Mouse (Mus musculus) lung, embryonic 16.5 days (tissue): ENCODE results near the gene Syna. TPM values are rescaled to one million over a fixed set of nuclear protein-coding genes. Genes with fewer than 3 reads are reported as not detected.
A peak's percentile ranks its signal among the peaks of the same experiment; 100 is the strongest.

Source experiments
- ATAC-seq: fragments of 200-750 bp; cut with Nextera tagmentation; 2 replicates; pipeline ENCODE4 v1.8.0; 2017; ENCODE audit warnings: low read depth, mild to moderate bottlenecking, moderate library complexity
- H3K27ac ChIP-seq: fragments of 300-500 bp; sonication (generic); 2 replicates; pipeline ENCODE4 v1.5.1; 2014; ENCODE audit warnings: mild to moderate bottlenecking, control low read depth, low read length
- H3K27me3 ChIP-seq: fragments of 300-500 bp; sonication (generic); 2 replicates; pipeline ENCODE4 v1.6.1; 2014; ENCODE audit warnings: low read depth, low read length, mixed read lengths; ENCODE audit not compliant: control insufficient read depth, insufficient read depth
- H3K36me3 ChIP-seq: fragments of 300-500 bp; sonication (generic); 2 replicates; pipeline ENCODE4 v1.6.1; 2014; ENCODE audit warnings: low read length; ENCODE audit not compliant: control insufficient read depth, insufficient read depth
- H3K4me1 ChIP-seq: fragments of 300-500 bp; sonication (generic); replicated peaks from 2 replicates; pipeline ENCODE4 v1.6.1; 2014; ENCODE audit warnings: low read length, mixed read lengths; ENCODE audit not compliant: control insufficient read depth, insufficient read depth
- H3K4me2 ChIP-seq: fragments of 300-500 bp; sonication (generic); 2 replicates; pipeline ENCODE4 v1.6.1; 2014; ENCODE audit warnings: low read depth, low read length, control low read depth
- H3K4me3 ChIP-seq: fragments of 300-500 bp; sonication (generic); 2 replicates; pipeline ENCODE4 v1.5.1; 2014; ENCODE audit warnings: mild to moderate bottlenecking, low read length, control low read depth
- H3K9ac ChIP-seq: fragments of 300-500 bp; sonication (generic); 2 replicates; pipeline ENCODE4 v1.6.1; 2014; ENCODE audit warnings: low read length, control low read depth
- H3K9me3 ChIP-seq: fragments of 300-500 bp; sonication (generic); 2 replicates; pipeline ENCODE4 v1.6.1; 2016; ENCODE audit warnings: low read length; ENCODE audit not compliant: control insufficient read depth
- WGBS: fragments of 180-500 bp; shearing (Covaris S2); extraction: QIAGEN DNeasy Blood & Tissue Kit; methylation state at CpG from one replicate; pipeline ENCODE4 v1.1.7; 2014; 5-methylcytosine and 5-hydroxymethylcytosine counted together
- polyA plus RNA-seq: library from polyadenylated mRNA; unstranded; fragments of >200 nt; fragmentation: Nextera tagmentation; extraction: Ambion mirVana; gene quantifications from 2 replicates; pipeline ENCODE4 v1.2.1, GENCODE M21; 2015

Gene Syna
- polyA plus RNA-seq, 1 experiment from 2014 or later = 0.20 TPM

DNA sequence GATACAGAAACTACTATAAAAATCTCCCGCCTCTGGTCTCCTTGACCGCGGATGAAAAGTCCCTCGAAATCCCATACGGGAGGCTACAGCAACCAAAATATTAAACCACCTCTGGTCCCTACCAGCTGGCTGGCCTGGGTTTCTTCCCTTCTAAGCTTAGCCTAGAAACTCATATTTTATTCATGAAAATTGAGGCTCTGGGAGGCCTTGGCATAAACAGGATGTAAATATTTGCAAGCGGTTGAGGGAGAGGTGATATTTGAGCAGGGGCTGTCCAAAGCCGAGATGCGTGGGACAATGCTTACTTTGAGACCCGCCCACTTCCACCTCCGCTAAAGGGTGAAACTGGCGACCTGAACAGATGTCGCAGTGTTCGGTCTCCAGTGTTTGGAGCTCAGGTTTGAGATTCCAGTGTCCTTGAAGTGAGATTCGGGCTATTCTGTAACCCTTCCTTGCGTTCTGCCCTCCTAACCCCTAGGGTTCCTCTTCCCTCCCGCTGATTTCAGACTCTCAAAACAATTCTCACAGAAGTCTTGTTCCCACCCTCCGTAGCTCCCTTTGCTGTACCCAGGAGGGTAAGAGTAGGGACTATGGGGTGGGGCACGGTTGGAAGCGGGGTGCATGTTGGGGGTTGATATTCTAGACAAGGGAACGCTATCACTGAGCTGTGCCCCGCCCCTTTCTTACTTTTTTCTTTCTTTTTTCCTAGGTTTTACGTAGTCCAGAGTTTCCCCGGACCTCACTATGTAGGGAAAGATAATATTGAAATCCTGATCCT is 11.9 kb upstream of the Syna start:
- under 1% methylated on average over 23 of the region's 23 CpGs for WGBS

DNA sequence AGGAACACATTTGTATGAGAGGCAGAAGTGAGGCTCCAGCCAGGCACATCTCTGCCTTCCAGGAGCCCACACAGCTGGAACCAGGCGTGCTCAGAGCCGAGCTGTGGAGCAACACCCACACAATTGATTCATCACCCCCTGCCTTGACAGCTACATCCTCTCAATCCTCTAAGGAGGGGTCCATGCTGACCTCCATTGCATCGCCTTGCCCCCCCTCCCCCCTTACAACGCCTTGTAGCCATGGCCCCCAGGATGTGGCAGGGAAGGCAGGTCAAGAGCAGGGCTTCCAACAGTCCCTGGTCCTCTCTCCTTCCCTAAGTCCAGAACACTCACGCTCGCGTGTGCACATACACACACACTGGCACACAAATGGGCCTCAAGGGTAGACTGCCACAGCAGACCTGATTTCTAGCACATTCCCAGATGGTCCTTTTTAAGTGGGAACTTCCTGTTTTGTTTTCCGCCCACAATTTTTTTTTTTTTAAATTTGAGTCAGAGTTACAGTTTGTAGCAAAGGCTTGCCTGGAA is 9.1 kb upstream of the Syna start:
- WGBS = 35% methylated on average over 8 of the region's 8 CpGs
- no peak overlapping the region for H3K9ac ChIP-seq
- peak; percentile 66 for ATAC-seq
- H3K9me3 ChIP-seq = no peaks in the 10 kb centered on the region
- no peak overlapping the region for H3K4me2 ChIP-seq
- H3K27me3 ChIP-seq = no peaks in the 10 kb centered on the region
- no peaks in the 10 kb centered on the region for H3K36me3 ChIP-seq
- peak overlapping the region; percentile 80 for H3K27ac ChIP-seq
- no peak overlapping the region for H3K4me3 ChIP-seq
- peaks cover 12% of the 10 kb centered on the region for H3K4me1 ChIP-seq

More for the DNA sequence above, 11.9 kb upstream of the Syna start:
- Histone ChIP-seq H3K4me3 (peak overlapping the region; percentile 62), H3K4me1 (peaks cover 12% of the 10 kb centered on the region), H3K9me3 (no peaks in the 10 kb centered on the region), H3K4me2 (peak overlapping the region; percentile 92), H3K36me3 (no peaks in the 10 kb centered on the region), H3K27ac (peak overlapping the region; percentile 97), H3K27me3 (no peaks in the 10 kb centered on the region), H3K9ac (peak overlapping the region; percentile 70)
- ATAC-seq = peak; percentile 80

DNA sequence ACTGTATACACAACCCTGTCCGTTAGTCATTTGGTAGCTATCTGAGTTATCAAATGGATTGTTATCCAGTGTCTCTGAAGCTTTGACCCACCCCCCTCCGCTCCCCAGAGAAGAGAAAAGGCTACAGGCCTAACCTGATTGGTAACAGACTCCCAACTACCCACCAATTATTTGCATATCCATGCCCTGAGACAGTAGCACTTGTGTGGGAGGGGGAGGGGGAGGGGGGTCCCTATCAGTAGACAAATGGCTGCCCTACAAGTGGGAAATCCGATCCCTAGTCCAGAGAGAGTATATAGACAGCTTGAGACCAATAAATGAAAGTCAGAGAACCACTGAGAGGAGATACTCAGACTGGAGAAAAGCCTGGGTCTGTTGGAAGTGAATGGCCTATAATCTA is 8.1 kb upstream of the Syna start:
- Histone ChIP-seq H3K27ac (peak overlapping the region; percentile 80), H3K4me3 (no peak overlapping the region), H3K4me1 (peaks cover 12% of the 10 kb centered on the region), H3K9ac (no peak overlapping the region), H3K9me3 (no peaks in the 10 kb centered on the region), H3K27me3 (no peaks in the 10 kb centered on the region), H3K4me2 (no peak overlapping the region), H3K36me3 (no peaks in the 10 kb centered on the region)
- no peak for ATAC-seq
- 78% methylated on average over 3 of the region's 3 CpGs for WGBS

DNA sequence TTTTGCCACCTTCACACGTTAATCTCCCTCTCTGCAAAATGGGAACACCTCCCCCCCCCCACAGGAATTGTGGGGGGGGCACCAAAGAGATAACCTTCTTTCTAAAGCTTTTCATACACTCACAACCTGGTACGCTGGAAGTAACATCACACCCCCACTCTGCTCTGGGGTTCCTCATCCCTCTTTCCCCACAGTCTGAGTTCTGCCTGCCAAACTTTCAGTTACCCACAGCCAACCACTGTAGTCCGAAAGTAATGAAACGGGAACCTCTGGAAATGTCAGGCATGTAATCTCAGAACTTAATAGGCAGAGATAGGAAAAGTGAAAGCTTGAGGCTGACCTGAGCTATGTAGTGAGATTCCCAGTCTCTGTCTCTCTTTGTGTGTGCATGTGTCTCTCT is 7.5 kb upstream of the Syna start:
- WGBS = 76% methylated on average over 4 of the region's 4 CpGs
- no peaks in the 10 kb centered on the region for H3K9me3 ChIP-seq

DNA sequence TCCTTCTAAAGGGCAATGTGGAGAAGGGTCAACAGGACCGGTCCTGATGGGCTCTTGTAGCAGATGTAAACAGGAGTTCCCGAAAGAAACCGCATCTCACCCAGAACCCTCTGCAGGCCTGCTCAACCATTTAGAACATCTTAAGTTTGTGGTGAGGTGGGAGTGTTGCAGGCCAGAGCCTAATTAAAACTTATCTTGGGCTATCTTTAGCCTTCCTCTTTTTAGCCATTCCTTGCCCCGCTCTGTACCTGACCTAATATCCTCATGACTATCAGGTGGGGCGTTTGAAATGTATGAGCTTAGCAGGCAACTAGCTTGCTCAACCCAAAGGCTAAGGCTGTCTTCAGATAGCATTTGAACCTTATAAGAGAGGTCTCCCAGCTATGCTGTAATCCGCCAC is 5.7 kb upstream of the Syna start:
- no peak for ATAC-seq
- 81% methylated on average over 6 of the region's 6 CpGs for WGBS

More for the DNA sequence above, 7.5 kb upstream of the Syna start:
- Histone ChIP-seq H3K4me3 (no peak overlapping the region), H3K9ac (no peak overlapping the region), H3K4me2 (no peak overlapping the region), H3K27me3 (no peaks in the 10 kb centered on the region), H3K27ac (no peak overlapping the region), H3K36me3 (no peaks in the 10 kb centered on the region), H3K4me1 (peaks cover 8% of the 10 kb centered on the region)
- no peak for ATAC-seq

DNA sequence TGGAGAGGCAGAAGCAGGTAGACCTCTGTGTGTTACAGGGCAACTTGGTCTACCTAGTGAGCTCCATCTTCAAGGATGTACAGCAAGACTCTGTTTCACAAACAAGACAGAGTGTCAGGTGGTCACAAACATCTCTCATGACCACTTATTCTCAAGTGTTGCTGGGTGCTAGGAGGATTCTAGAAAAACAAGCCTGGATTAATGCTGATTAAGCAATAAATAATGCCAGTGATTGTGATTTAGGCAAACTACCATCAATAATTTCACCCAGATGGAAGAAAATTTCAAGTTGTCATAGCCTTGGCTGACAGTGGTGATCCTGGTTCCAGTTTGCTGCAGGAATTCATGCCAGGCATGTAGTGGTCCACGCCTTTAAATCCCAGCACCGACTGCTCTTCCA is 4.3 kb upstream of the Syna start:
- WGBS = 100% methylated on average over 2 of the region's 2 CpGs
- no peak for ATAC-seq

More for the DNA sequence above, 5.7 kb upstream of the Syna start:
- H3K4me2 ChIP-seq = no peak overlapping the region
- no peaks in the 10 kb centered on the region for H3K36me3 ChIP-seq
- no peaks in the 10 kb centered on the region for H3K27me3 ChIP-seq
- H3K9me3 ChIP-seq = no peaks in the 10 kb centered on the region
- no peak overlapping the region for H3K9ac ChIP-seq
- no peak overlapping the region for H3K4me3 ChIP-seq
- no peak overlapping the region for H3K27ac ChIP-seq
- peaks cover 5% of the 10 kb centered on the region; the same call in 1 of the 2 replicates for H3K4me1 ChIP-seq

DNA sequence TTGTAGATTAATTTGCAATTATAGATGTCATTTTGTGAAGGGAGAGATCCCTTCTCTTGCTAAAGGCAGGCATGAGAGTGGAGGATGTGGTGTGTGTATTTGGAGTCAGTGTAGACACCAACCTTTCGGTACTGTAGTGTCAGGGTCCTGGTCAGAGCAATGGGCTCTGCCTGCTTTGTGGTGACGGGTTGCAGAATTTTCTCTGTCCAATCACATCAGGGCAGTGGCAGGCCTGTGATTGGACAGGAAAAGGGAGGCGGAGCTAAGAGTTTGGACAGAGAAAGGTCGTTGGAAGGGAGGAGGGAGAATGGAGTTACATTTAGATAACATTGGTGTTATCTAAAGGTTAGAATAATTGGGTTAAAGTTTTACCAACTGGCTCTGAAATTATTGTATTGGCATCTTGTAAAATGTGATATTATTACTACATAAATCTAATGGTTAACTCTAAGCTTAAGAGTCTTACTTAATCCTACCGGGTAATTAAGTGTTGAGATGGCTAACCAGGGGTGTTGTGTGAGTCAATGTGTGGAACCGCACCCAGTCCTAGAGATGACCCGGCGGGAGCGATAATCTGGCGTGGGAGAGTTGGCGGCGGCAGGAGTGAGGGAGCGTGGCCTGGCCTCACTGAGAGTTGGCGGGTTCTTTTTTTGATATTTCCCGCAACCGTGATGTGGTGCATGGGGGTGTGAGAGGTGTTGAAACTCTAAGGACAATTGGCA is 640 bp upstream of the Syna start:
- no peaks in the 10 kb centered on the region for H3K9me3 ChIP-seq
- H3K4me3 ChIP-seq = no peak overlapping the region
- no peak overlapping the region for H3K4me2 ChIP-seq
- H3K4me1 ChIP-seq = peaks cover 5% of the 10 kb centered on the region
- no peaks in the 10 kb centered on the region for H3K36me3 ChIP-seq
- ATAC-seq = no peak
- H3K27me3 ChIP-seq = no peaks in the 10 kb centered on the region
- H3K9ac ChIP-seq = no peak overlapping the region
- WGBS = 73% methylated on average over 16 of the region's 16 CpGs
- no peak overlapping the region for H3K27ac ChIP-seq

More for the DNA sequence above, 4.3 kb upstream of the Syna start:
- no peak overlapping the region for H3K27ac ChIP-seq
- no peak overlapping the region for H3K4me2 ChIP-seq
- no peaks in the 10 kb centered on the region for H3K9me3 ChIP-seq
- H3K9ac ChIP-seq = no peak overlapping the region
- peaks cover 5% of the 10 kb centered on the region; the same call in 1 of the 2 replicates for H3K4me1 ChIP-seq
- no peaks in the 10 kb centered on the region for H3K36me3 ChIP-seq
- H3K27me3 ChIP-seq = no peaks in the 10 kb centered on the region
- no peak overlapping the region for H3K4me3 ChIP-seq

DNA sequence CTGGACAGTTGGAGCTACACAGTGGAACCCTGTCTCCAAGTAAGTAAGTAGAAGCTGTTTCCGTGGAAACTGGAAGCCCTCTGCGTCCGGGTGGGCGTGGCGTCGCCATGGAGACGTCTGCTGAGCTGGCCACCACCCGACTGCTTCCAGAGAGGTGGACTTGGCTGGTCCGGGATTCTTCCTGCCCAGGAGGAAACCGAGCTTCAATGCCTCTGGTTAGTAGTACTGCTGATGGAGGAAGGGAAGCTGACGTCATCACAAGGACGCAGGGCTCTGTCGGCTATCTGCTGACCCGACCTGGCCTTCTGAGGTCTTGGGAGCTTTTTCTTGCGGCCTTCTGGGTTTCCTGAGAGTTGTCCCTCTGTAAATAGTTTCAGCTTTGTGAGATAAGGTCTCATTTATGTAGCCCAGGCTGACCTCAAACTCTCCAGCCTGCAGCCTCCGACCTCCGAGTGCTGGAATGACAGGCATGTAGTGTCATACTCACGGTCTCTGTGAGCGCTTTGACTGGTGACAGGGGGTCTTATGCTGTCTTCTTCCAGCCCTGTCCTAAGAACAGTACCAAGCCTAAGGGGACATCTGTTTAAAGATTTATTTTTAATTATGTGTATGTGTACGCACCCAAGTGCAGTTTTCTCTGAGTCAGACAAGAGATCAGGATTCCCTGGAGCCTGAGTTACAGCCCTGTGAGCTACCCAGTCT is 4.4 kb downstream of the Syna start:
- peak overlapping the region; percentile 3 for H3K4me2 ChIP-seq
- H3K9me3 ChIP-seq = no peaks in the 10 kb centered on the region
- no peak overlapping the region for H3K4me3 ChIP-seq
- ATAC-seq = peak; percentile 17; the same call in 1 of the 2 replicates
- 5% methylated on average over 20 of the region's 20 CpGs for WGBS
- peak overlapping the region; percentile 56 for H3K27ac ChIP-seq
- no peaks in the 10 kb centered on the region for H3K27me3 ChIP-seq
- H3K36me3 ChIP-seq = no peaks in the 10 kb centered on the region
- no peak overlapping the region for H3K9ac ChIP-seq
- H3K4me1 ChIP-seq = peaks cover 26% of the 10 kb centered on the region
